23 mouse cellular contexts compared by ENCODE assay signal in the genomic region with DNA sequence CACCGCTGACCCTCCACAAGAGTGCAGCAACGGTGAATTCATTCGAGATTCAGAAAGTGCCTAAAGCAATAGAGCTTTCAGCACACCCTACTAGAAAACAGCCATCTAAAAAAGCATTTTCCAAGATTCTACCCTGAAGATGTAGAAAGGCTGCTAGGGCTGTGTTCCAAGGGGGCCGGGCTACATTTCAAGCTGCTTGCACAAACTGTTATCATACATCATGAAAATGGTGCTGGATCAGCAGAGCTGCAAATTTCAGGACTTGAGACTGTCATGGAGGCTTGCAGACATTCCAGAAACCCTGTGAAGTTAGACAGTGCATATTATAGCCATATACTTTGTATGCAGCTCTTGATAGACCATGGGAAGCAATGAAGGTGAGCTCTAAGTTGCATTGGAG.
DNase-seq lines count a peak whose midpoint lies in the region; ATAC-seq and TF ChIP-seq lines count a peak whose summit lies in the region.
"Had no signal": no experiment of that assay in that cellular context is flagged by ENCODE, and none has a peak within 500 bp of the region (broad histone marks: within the 10 kb centered on the region; RNA-seq: fewer than 3 reads in every experiment).

No protein-coding gene starts in this region.

- no peaks in the 10 kb centered on the region for H3K4me1 ChIP-seq in heart, embryonic 12.5 days (replicated peaks)
- peaks cover 3% of the 10 kb centered on the region; the same call in 1 of the 2 replicates for H3K4me1 ChIP-seq in lung, embryonic 14.5 days (ENCODE audit: insufficient read depth)
- H3K4me1 ChIP-seq in lung, adult 2 months (ENCODE audit: control insufficient read depth, insufficient read depth, low read length) = no peaks in the 10 kb centered on the region
- H3K4me1 ChIP-seq in lung, postnatal 0 days (ENCODE audit: insufficient read depth, low read depth, low read length) = no peaks in the 10 kb centered on the region
- H3K4me1 ChIP-seq: forebrain, embryonic 10.5 days; limb, embryonic 15.5 days; liver, embryonic 15.5 days; megakaryocyte, embryonic 14.5 days; neural tube, embryonic 13.5 days; stomach, embryonic 15.5 days had no signal

- peak; percentile 23 to 53 for DNase-seq in heart, adult 18-20 months
- peak; percentile 79 for DNase-seq in lung, embryonic 14.5 days
- no peak for DNase-seq in lung, adult 2 months
- DNase-seq in lung, postnatal 0 days (ENCODE audit: low spot score) = peak; percentile 49
- peak; percentile 22 for DNase-seq in lung, postnatal 36 days
- no peak for DNase-seq in thymus, postnatal 10 days (ENCODE audit: low spot score in 2 of 2)
- DNase-seq: adrenal gland, postnatal 36 days; cerebellum, adult 18-20 months; cerebellum, postnatal 25 days; embryo, embryonic 11 days; gastrocnemius, postnatal 10 days; kidney, postnatal 14 days; midbrain, embryonic 14.5 days; thymus, adult 18-20 months had no signal

- H3K27me3 ChIP-seq in heart, embryonic 12.5 days (replicated peaks) = no peaks in the 10 kb centered on the region
- H3K27me3 ChIP-seq in lung, embryonic 14.5 days (ENCODE audit: insufficient read depth, low read length) = no peaks in the 10 kb centered on the region
- no peaks in the 10 kb centered on the region for H3K27me3 ChIP-seq in lung, postnatal 0 days (replicated peaks; ENCODE audit: insufficient read depth, low read length)
- H3K27me3 ChIP-seq: limb, embryonic 15.5 days; liver, embryonic 15.5 days; megakaryocyte, embryonic 14.5 days; neural tube, embryonic 13.5 days; stomach, embryonic 15.5 days had no signal

- no peak for TF ChIP-seq EP300 in lung, postnatal 0 days (IDR thresholded peaks at IDR 0.05)

- no peaks in the 10 kb centered on the region for H3K36me3 ChIP-seq in heart, embryonic 12.5 days
- H3K36me3 ChIP-seq in lung, embryonic 14.5 days (ENCODE audit: insufficient read depth) = no peaks in the 10 kb centered on the region
- H3K36me3 ChIP-seq in lung, postnatal 0 days (ENCODE audit: insufficient read depth, low read length) = no peaks in the 10 kb centered on the region
- H3K36me3 ChIP-seq: forebrain, embryonic 10.5 days; limb, embryonic 15.5 days; liver, embryonic 15.5 days; neural tube, embryonic 13.5 days; stomach, embryonic 15.5 days had no signal

- no peak for TF ChIP-seq POLR2A in lung, adult 2 months (IDR thresholded peaks at IDR 0.05; ENCODE audit: borderline replicate concordance, extremely low read depth, low read depth, low read length)

- no peak overlapping the region for H3K4me3 ChIP-seq in heart, embryonic 12.5 days
- no peak overlapping the region for H3K4me3 ChIP-seq in lung, embryonic 14.5 days (ENCODE audit: low read depth, low read length)
- H3K4me3 ChIP-seq in lung, adult 2 months (replicated peaks; ENCODE audit: extremely low read depth, low read depth, low read length) = no peak overlapping the region
- no peak overlapping the region for H3K4me3 ChIP-seq in lung, postnatal 0 days (ENCODE audit: low read depth, low read length)
- H3K4me3 ChIP-seq: forebrain, embryonic 10.5 days; limb, embryonic 15.5 days; liver, embryonic 15.5 days; megakaryocyte, embryonic 14.5 days; neural tube, embryonic 13.5 days; stomach, embryonic 15.5 days had no signal

- no peaks in the 10 kb centered on the region for H3K9me3 ChIP-seq in heart, embryonic 12.5 days (replicated peaks)
- no peaks in the 10 kb centered on the region for H3K9me3 ChIP-seq in lung, embryonic 14.5 days (ENCODE audit: low read depth, low read length)
- no peaks in the 10 kb centered on the region for H3K9me3 ChIP-seq in lung, postnatal 0 days (ENCODE audit: low read length)
- H3K9me3 ChIP-seq: forebrain, embryonic 10.5 days; limb, embryonic 15.5 days; liver, embryonic 15.5 days; megakaryocyte, embryonic 14.5 days; neural tube, embryonic 13.5 days; stomach, embryonic 15.5 days had no signal

- no peak overlapping the region for H3K27ac ChIP-seq in heart, embryonic 12.5 days (ENCODE audit: poor library complexity, severe bottlenecking)
- no peak overlapping the region; the same call in 1 of the 2 replicates for H3K27ac ChIP-seq in lung, embryonic 14.5 days (ENCODE audit: low read depth)
- H3K27ac ChIP-seq in lung, postnatal 0 days (ENCODE audit: low read length) = no peak overlapping the region
- H3K27ac ChIP-seq: forebrain, embryonic 10.5 days; limb, embryonic 15.5 days; liver, embryonic 15.5 days; neural tube, embryonic 13.5 days; stomach, embryonic 15.5 days had no signal

- 71% methylated on average over 4 of the region's 4 CpGs for WGBS in heart, embryonic 12.5 days
- WGBS in lung, embryonic 14.5 days = 69% methylated on average over 4 of the region's 4 CpGs
- WGBS in lung, adult 2 months = 63% methylated on average over 4 of the region's 4 CpGs
- WGBS in lung, postnatal 0 days = 53% methylated on average over 4 of the region's 4 CpGs

- H3K4me2 ChIP-seq in heart, embryonic 12.5 days = no peak overlapping the region
- H3K4me2 ChIP-seq in lung, embryonic 14.5 days = no peak overlapping the region
- no peak overlapping the region for H3K4me2 ChIP-seq in lung, postnatal 0 days (replicated peaks; ENCODE audit: low read depth, low read length)
- H3K4me2 ChIP-seq: limb, embryonic 15.5 days; liver, embryonic 15.5 days; neural tube, embryonic 13.5 days; stomach, embryonic 15.5 days had no signal

- TF ChIP-seq CTCF in lung, embryonic 14.5 days (IDR thresholded peaks at IDR 0.05; ENCODE audit: low read depth) = no peak
- TF ChIP-seq CTCF in lung, adult 2 months (IDR thresholded peaks at IDR 0.05; ENCODE audit: insufficient read depth, low read length) = no peak
- no peak for TF ChIP-seq CTCF in lung, postnatal 0 days (IDR thresholded peaks at IDR 0.05)

- H3K9ac ChIP-seq in heart, embryonic 12.5 days = no peak overlapping the region
- H3K9ac ChIP-seq in lung, embryonic 14.5 days = no peak overlapping the region
- no peak overlapping the region for H3K9ac ChIP-seq in lung, postnatal 0 days (replicated peaks; ENCODE audit: low read depth)
- H3K9ac ChIP-seq: limb, embryonic 15.5 days; liver, embryonic 15.5 days; neural tube, embryonic 13.5 days; stomach, embryonic 15.5 days had no signal

- ATAC-seq in heart, embryonic 12.5 days (ENCODE audit: insufficient number of reproducible peaks, low FRiP score) = no peak
- peak; percentile 63; the same call in 1 of the 2 replicates for ATAC-seq in lung, embryonic 14.5 days (ENCODE audit: insufficient read depth)
- no peak for ATAC-seq in lung, postnatal 0 days
- ATAC-seq: hindbrain, embryonic 16.5 days; intestine, embryonic 16.5 days had no signal

Comparison
In these comparisons a context has a peak if more than half of its experiments do, and no peak if none do; other contexts are left out.
1. DNase-seq: peak in heart, adult 18-20 months (2 of 2), lung, embryonic 14.5 days (single experiment), lung, postnatal 0 days (single experiment) and lung, postnatal 36 days (single experiment); none in lung, adult 2 months (single experiment) and thymus, postnatal 10 days (0 of 2).